Mouse (Mus musculus): ENCODE measurements around the gene Ttc9. TPM values are rescaled to one million over a fixed set of nuclear protein-coding genes. Genes with fewer than 3 reads are reported as not detected.
A peak's percentile ranks its signal among the peaks of the same experiment; 100 is the strongest.

The Ttc9 gene
- under 1 TPM in 1 of 2 experiments, not detected in 1; 0.22 TPM for polyA plus RNA-seq (2017; shearing (Covaris generic))

- ATAC-seq: no peak
Observed at GRCm38 (mm10) chr12:81630915-81631660, at the start of gene Ttc9. Gene Ttc9, plus strand, starts transcription at chr12:81631249.

- peak; percentile 95 for ATAC-seq
Observed at GRCm38 (mm10) chr12:81594902-81595671, 36.0 kb upstream of the Ttc9 start, which contains the start of gene Med6. Gene Med6, minus strand, starts transcription at chr12:81595008.

GRCm38 (mm10) chr12:81596547-81597262, 34.3 kb upstream of the Ttc9 start:
- ATAC-seq: no peak

- no peak for ATAC-seq
Observed at GRCm38 (mm10) chr12:81604995-81605784, 25.9 kb upstream of the Ttc9 start.

DNA sequence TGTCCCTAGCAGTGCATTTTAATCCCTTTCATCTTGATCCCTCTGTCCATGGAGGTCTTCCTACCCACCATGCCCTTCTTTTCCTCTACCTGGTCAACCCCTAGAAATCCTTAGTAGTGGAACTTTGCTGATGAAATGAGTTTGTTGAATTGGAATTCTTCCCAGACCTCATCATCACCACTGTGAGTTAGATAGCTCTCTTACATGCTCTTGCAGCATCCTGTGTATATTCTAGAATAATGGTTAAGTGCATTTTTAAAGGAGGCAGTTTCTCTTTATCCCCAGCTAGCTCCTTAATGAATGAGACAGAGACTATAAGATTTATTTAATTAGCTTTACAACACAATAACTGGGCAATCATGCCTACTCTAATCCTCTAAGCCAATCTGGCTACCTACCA, 21.6 kb upstream of the Ttc9 start:
- no peak for ATAC-seq

DNA sequence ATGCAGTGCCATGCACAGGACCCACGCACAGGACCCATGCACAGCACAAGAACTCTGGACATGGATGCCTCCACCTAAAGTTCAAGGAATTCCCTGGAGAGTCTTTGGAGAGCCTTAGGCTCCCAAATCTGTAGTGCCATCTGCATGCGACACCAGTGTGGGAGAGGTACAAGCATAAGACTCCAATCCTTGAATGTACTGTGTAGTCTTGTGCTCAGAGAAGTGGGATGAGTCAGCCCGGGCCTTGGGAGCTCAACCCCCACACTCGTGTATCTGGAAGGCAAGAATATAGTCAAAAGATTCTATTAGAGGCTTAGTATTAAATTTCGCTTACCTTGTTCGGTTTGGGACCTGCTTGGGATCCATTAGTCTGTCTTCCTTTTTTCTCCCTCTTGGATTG, 15.2 kb upstream of the Ttc9 start:
- no peak for ATAC-seq

GRCm38 (mm10) chr12:81616980-81617379, 14.1 kb upstream of the Ttc9 start:
- no peak for ATAC-seq

DNA sequence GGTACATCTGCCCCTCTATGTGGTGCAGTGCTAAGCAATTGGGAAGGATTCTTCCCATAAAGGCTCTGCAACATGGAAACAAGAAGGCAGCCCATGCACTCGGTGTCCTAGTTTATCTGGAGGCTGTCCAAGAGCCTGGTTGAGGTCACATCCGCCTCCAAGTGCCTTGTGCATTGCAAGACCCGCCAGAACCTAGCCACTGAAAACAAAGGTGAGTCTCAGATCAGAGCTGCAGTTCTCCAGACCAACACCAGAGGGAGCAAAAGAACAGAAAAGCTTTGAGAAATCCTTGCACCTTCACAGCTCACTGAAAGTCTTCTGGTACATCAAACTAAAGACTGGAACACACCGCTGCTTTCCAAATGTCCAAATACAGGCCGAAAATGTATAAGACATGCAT, 11.7 kb upstream of the Ttc9 start:
- peak; percentile 29 for ATAC-seq

DNA sequence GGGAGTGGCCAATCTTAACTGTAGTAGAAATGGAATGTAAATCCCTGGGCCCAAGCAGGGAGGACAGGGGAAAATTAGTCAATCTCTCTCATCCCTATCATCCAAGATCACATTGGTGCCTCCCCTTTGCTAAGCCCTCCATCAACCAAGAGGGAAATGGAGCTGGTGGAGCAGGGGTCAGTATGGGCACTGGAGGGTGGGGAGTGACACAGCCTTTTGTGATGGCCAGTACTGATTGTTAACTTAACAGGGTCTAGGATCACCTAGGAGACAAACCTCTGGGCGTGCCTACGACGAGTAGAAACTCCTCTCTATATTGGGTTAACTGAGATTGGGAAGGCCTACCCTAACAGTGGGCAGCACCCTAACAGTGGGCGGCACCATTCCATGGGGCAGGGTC, 7.7 kb upstream of the Ttc9 start:
- ATAC-seq: no peak

GRCm38 (mm10) chr12:81626226-81626861, 4.7 kb upstream of the Ttc9 start:
- ATAC-seq: no peak

GRCm38 (mm10) chr12:81627426-81627825, 3.6 kb upstream of the Ttc9 start:
- no peak for ATAC-seq

DNA sequence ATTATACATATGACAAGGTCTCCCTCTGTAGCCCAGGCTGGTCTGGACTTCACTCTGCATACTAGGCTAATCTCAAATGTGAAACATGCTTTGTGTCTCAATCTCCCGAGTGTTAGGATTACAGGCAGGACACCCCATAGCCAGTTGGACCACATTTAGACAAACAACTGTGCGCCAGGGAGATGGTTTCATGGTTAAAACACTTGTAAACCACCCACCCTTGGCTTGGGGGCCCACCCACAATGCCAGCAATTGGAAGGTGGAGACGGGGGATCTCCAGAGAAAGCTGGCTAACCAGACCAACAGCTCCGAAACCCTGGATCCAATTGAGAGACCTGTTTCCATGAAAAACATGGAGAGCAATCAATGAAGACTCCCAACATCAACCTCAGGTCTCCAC, 3.0 kb upstream of the Ttc9 start:
- ATAC-seq: no peak

DNA sequence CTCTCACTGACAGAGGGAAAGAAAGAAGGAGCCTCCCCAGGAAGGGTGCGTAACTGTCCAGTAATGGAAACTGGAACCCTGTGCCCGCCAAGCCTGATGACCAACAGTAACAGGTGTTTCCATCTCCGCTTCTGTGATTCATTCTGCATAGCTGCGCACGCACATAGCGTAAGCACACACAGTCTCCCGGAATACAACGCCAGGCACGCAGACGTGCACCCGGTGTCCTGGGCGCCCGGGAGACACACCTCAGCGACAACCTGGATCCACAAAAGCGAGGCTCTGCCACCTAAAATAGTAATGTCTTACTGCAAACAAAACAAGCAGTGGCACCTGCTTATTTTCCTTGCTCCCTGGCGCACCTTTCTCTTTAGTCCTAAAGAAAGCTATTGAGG, 532 bp upstream of the Ttc9 start:
- ATAC-seq: no peak

DNA sequence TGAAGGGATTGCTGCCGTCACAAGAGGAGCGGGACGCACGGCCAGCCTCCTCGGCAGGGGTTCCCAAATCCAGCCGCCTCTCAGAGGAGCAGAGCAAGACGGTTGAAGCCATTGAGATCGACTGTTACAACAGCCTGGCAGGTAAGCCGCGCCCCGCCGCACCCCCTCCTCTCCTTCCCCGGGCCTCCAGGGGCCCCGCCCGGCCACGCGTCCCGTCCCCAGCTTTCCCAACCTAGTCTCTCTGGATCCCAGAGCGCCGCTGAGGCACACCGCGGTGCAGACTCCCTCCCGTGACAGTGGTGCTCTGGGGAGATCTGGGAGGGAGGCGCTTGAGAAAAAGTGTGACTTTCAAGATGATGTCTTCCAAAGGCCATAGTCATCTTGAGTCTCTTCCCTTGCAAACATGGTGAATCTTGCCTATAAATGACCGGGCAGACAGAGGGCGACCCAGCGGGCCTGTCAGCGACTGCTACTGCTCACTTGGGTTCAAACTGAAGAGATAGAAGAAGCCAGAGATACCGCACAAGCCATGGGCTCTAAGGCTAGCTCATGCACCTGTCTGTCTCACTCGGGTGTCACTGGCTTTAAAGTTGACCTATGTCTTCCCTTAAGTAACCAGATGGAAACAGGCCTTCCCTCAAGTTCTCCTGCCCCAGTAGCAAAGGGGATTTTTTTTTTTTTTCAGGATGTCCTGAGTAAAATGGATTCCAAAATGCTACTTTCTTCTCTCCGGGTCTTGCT, 782 bp downstream of the Ttc9 start:
- no peak for ATAC-seq

GRCm38 (mm10) chr12:81633246-81633645, 2.2 kb downstream of the Ttc9 start:
- ATAC-seq: no peak

- no peak for ATAC-seq
Observed at GRCm38 (mm10) chr12:81640656-81641055, 9.6 kb downstream of the Ttc9 start.

- ATAC-seq: no peak
Observed at GRCm38 (mm10) chr12:81642361-81643082, 11.5 kb downstream of the Ttc9 start.

DNA sequence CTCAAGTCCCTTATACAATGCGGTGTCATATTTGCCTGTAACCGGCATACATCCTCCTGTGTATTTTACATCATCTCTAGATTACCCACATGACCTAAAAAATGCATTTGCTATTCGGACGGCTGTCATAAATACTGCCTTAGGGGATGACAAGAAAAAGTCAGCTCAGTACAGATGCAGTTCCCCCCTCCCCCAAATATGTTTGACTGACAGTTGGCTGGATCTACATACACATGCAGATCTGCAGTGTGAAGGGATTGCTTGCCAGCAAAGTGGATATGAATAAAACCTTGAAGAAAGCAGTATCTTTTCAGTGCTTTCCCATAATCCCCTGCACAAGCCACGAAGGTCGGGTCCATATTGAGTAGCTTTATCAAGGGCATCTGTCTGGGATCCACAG, 15.8 kb downstream of the Ttc9 start:
- ATAC-seq: no peak

DNA sequence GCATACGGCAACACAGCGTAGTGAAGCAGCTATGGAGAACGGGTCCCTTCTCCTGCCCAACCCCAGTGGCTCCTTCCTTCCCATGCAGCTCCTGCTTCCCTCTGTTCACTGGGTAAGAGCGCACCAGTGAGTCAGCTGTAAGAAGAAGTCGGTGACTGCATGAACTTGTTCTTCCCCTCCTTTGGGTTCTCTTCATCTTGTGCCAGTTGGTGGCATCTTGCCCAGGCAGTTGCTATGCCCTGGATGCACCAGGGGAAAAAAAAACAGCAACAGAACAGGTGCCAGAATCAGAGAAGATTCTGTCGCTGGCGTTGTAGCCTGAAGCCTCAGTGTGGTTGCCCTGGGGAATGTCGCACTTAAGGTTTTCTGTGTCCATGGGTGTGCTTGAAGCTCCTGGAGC, 22.3 kb downstream of the Ttc9 start:
- no peak for ATAC-seq

- ATAC-seq: no peak
Observed at GRCm38 (mm10) chr12:81657321-81657720, 26.3 kb downstream of the Ttc9 start.

DNA sequence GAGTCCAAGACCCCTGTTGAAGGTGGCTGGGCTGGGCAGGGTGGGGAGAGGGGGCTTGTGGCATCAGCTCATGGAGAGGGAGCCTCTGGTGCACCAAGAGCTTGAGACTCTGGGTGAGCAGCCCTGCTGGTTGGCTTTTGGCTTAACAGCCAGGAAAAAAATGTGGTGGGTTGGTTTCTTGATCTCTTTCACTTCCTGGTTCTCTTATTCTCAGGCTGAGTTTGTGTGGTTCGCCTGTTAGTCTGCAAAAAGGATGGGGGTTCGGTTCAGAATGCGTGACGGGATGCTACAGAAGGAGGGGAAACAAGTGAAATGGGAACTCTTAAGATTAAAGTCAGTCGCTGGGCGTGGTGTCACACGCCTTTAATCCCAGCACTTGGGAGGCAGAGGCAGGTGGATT, 27.0 kb downstream of the Ttc9 start:
- ATAC-seq: no peak

Data from CD4-positive, CD25-positive, alpha-beta regulatory T cell, adult 4 months (primary cell).